Mouse (Mus musculus): ENCODE data around the gene Prdm1. TPM values are rescaled to one million over a fixed set of nuclear protein-coding genes. Genes with fewer than 3 reads are reported as not detected.

The Prdm1 gene
- total RNA-seq (2017) = 1.7 and 1.8 TPM in 2 replicates

DNA sequence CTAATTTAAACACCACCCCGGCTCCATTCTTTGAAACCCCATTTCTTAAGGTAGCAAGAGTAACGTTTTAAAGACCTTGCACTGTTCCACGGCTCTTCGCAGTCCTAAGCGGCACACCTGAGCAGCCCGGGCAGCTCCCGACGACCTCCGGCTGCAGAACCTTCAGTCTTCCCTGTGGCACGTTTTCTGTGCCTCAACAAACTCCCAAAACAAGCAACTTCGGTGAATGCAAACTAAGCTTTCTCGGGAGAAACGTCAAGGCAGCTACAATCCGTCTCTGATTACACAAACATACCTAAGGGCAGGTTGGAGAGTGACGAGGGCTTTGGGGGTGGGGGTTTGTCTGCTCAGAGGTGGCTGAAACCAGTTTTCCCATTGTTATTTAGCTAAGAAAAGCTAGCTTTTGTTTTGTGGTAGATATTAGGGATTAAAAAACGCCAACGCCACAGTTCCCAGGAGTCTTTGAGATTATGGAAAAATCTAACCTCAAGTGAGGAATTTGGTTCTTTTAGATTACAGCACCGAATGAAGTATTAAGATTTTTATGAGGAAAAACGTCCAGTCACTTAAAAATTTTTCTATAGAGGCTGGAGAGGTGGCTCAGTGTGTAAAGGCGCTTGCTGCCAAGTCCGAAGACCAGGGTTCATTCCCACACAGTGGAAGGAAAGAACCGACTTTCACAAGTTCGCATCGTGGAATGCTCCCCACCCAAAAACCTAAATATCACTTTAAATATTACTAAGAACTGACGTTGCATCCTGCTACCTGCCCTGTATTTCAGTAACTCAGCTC, at the start of gene Prdm1:
TSS of gene Prdm1 (minus strand) at position 211 of the 792 bp plus-strand sequence.
- no peak for ATAC-seq (ENCODE audit: extremely low read depth, insufficient number of reproducible peaks, low FRiP score, poor library complexity, severe bottlenecking)

DNA sequence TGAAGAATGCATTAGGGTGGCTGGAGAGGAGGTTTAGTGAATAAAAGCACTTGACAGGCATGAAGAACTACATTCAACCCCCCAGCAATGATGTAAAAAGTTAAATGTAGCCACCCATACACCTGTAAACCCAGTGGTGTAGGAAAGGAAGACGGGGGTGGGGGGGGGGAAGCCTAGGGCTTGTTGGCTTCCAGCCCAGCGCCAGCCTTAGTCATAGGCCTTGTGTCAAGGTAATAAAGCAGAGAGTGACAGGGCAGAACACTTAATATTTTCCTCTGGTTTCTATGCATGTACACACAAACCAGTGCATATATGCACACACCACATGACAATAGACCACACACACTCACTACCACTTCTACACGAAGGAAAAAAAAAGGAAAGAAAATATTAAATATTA, 37.7 kb upstream of the Prdm1 start:
- ATAC-seq (ENCODE audit: extremely low read depth, insufficient number of reproducible peaks, low FRiP score, poor library complexity, severe bottlenecking) = no peak

DNA sequence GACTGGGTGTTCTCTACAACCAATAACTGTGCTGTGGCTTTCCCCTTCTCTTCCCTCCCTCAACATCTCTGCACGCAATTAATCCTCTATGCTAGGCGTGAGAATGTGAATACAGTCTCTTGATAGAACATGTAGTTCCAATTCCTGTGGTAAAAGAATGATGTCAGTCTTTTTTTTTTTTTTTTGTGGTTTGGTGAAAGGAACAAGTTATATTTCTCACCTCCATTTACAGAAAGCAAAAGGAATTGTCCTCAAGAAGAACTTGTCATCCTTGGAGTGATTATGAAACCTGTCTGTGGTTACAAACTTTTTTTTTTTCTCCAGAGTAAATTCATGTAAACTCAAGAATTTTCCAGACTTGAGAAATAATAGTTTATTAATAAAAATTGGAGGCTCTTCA, 36.8 kb upstream of the Prdm1 start:
- ATAC-seq (ENCODE audit: extremely low read depth, insufficient number of reproducible peaks, low FRiP score, poor library complexity, severe bottlenecking) = no peak

DNA sequence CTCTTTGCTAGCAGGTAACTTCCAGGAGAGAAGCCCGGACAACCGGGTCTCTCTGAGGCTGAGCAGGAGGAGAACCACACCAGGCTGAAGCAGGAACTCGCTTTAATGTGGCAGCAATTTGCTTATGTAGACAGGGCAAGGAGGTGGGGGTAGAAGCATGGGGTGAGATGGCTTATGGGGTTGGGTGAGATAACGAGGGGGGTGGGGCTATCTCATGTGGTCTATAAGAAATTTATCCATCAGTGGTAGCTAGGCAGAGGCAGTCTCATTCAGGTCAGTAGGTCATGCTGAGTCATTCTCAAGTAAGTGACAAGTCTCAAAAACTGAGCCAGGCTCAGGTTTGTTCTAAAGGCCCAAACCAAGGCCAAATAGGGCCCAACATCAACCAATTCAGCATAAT, 28.5 kb upstream of the Prdm1 start:
- no peak for ATAC-seq (ENCODE audit: extremely low read depth, insufficient number of reproducible peaks, low FRiP score, poor library complexity, severe bottlenecking)

DNA sequence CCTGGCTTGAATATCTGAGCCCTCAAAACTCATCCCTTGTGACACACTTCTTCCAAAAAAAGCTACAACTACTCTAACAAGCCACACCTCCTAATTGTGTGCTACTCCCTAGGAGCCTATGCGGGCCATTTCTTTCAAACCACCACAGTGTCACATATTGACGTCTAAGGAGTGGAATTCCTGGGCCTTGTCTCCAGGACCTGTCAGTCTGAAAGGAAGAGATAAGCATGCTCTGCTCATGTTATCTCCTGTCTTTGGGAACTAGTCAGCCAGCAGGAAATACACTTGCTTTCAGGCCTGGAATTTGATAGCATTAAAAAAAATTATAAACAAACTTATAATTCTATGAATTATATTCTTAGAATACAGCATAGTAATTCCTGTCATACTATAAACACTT, 27.0 kb upstream of the Prdm1 start:
- ATAC-seq (ENCODE audit: extremely low read depth, insufficient number of reproducible peaks, low FRiP score, poor library complexity, severe bottlenecking) = no peak

DNA sequence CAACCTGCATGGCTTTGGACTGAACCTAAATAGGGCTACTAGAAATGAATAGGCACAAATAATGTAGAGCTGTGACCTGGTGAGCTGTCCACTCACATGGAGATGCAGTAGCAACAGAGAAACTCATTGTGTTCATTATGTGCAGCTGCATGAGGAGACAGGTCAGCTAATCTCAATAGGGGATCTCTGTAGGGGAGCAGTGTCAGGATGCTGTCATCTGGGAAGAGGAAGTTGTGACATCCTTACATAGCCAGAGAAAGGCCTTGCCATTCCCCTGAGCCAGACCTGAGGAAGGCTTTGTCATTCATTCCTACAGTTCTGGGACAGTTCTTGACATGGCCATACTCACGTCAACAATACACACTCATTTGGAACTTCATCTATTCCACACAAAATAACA, 25.3 kb upstream of the Prdm1 start:
- ATAC-seq (ENCODE audit: extremely low read depth, insufficient number of reproducible peaks, low FRiP score, poor library complexity, severe bottlenecking) = no peak

DNA sequence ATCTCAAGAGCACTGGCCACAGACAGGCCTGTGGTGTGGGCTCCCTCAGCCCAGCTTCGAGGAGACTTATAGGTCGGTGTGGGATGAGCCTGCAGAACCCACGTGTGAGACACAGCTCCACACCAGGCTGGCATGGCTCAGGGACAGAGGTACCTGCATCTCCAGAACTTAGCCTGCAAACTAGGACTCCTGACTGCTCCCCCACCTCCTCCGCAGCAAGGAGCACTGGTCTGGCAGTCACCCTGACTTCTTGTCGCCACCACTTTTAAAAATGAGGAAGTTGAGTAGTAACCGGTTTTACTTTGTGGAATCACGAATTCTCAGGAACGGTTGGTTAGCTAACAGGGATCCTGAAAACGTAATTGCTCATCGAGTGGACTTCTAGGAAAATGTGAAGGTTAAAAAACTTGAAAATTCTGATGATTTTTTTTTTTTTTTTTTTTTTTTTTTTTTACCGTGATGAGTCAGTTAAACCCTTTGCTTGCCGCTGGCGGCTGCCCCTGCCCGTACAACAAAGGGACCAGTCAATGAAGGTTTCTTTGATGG, 10.8 kb upstream of the Prdm1 start:
- ATAC-seq (ENCODE audit: extremely low read depth, insufficient number of reproducible peaks, low FRiP score, poor library complexity, severe bottlenecking) = peak; percentile 73

DNA sequence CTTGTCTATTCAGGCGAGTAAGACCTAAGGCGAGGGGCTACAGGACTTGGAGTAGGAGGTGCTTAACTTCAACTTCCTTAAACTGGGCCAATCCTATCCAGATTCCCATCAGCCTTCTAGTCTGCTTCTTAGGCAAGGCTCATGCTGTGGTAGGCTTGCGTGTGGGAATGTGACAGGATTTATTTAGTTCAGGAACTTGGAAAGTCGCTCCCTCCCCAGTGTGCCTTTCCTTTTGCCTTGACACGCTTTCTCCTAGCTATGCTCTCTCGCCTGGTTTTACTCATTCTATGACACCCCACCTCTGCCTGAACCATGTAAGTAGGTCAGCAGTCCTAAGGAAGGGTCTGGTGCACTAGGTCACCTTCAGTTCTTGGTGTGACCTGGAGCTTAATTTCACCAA, 9.8 kb upstream of the Prdm1 start:
- ATAC-seq (ENCODE audit: extremely low read depth, insufficient number of reproducible peaks, low FRiP score, poor library complexity, severe bottlenecking) = no peak

DNA sequence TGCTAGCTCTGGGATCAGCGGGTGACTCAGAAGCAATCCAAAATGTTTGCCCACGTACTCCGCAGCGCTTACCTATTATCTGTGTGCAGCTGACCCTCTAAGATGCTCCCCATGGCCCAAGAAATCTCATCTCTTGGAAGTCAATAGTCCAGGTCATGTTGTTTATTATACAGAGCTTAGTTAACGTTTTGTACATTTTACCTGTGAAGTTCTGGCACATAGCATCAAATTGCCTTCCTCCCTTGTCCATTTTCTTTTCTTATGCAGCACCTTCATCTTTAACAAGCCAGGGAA, 1.7 kb upstream of the Prdm1 start:
- ATAC-seq (ENCODE audit: extremely low read depth, insufficient number of reproducible peaks, low FRiP score, poor library complexity, severe bottlenecking) = no peak

DNA sequence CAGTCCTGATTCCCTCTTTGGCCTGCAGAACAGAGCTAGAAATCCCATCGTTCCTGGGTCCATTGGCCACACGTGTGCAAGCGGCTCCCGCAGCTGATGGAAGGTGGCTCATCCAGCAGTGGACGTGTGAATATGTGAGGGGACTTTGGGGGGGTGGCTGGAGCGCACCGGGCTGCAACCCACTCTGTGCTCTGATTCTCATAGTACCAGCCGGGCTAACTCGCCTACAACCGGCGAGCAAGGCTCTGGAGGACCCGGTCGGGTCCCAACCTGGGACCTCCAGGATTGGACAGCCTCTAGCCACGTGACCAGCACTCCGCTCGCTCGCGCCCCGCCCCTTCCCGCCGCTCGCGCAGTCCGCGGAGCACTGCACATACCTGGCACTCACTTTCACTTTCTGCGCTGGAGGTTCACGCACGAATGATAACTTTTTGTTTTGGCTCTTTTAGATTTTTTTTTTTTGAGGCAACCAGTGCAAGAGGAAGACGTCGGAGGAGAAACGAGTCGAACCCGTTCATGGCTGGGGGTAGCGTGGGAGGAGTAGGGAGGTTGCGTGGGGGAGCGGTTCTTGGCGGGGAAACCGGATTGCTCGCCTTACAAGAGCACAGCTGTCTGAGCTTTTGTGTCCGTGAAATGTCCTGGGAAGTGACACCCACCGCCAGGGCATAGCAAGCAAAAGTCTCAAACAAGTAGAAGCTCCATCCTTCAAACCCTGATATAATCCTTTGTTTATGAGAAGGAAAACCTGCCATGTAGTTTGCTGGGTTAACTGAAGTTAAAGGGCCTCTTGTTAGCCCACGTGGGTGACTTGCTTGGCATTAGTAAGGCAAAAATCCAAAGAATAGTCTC, 1.1 kb upstream of the Prdm1 start:
- peak; percentile 91 for ATAC-seq (ENCODE audit: extremely low read depth, insufficient number of reproducible peaks, low FRiP score, poor library complexity, severe bottlenecking)

DNA sequence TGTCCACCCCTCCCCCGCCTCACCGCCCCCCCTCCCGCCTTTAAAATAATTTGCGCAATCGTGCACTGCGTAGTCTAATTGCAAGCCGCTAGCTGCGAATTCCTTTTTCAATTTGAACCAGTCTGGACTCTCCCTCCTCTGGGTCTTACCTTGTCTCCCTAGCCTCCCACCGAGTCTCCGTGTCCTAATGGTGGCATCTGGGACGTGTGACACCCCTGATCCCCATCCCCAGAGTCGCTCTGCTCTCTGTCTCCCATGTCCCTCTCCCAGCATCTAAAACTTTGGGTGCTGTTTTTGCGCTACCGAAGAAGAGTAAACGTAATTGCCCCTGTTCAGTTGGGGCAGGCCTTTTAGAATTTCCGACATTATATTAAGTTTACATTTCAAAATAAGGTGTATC, 650 bp downstream of the Prdm1 start:
- ATAC-seq (ENCODE audit: extremely low read depth, insufficient number of reproducible peaks, low FRiP score, poor library complexity, severe bottlenecking) = no peak

DNA sequence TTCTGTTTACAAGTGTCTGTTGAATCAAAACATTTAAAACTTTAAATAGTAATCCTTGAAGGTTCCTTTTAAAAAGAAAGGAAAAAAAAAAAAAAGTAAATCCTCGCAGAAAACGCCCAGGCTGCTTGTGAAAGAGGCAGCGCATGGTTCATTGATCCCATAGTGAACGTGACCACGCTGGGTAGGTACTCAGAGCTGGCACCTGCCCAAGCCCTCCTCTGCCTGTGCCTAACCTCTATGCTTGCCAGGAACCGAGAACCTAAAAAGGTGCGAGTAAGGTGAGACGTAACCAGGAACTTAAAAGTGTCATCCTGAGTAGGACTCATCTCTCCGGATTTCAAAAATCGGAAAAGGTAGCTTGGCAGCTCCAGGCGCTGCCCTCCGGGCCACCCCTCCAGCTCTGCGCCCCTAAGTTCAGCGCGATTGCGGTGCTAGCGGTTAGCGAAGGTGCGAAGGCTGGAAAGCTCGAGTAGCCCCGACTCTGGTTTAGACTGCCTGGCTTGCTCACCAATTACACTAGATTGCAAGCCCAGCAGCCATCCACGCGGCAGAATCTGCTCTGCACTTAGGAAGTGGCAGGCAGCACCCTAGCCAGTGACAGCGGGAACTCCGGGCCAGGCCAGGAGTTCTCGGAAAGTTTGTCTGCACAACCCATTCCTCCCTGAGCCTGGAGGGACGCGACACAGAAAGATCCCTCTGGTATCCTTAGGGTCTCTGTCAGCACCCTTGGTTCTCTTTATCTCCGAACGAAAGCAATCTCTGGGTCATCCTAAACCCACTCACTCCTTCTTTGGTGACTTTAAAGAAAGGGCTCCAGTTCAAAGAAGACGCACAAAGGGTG, 1.3 kb downstream of the Prdm1 start:
- peak; percentile 31; the same call in 1 of the 2 replicates for ATAC-seq (ENCODE audit: extremely low read depth, insufficient number of reproducible peaks, low FRiP score, poor library complexity, severe bottlenecking)

DNA sequence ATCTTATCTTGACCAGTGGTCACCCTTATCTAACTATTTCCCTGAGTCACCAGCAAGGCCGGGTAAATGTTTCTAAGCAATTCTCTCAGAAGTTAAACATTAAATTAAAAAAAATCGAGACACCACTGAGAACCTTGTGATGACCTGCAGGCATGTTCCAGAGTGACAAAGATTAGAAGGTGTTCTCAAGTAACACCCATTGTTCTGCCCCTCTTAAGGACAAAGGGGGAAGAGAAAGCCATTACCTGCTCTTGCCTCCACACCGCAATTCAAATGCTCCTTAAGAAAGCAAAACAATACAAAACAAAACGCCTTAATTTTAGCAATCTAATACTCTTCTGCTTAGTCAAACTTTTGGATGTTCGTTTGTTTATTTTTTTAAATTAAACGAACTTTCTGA, 8.1 kb downstream of the Prdm1 start:
- no peak for ATAC-seq (ENCODE audit: extremely low read depth, insufficient number of reproducible peaks, low FRiP score, poor library complexity, severe bottlenecking)

DNA sequence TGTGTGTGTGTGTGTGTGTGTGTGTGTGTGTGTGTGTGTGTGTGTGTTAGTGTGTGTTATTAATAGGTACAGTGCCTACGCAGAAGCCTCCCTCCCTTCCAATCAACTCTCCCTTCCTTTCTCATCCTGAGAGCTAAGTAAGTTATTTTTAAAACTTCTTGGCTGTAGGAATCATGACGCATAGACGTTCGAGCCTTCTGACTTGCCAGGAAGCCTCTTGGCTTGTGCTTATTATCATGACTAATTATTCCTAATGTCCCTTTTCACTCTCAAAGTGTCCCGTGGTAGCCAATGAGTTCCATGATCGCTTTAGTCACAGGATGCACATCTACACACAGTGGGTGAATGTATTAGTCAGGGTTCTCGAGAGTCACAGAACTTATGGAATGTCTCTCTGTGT, 9.7 kb downstream of the Prdm1 start:
- no peak for ATAC-seq (ENCODE audit: extremely low read depth, insufficient number of reproducible peaks, low FRiP score, poor library complexity, severe bottlenecking)

DNA sequence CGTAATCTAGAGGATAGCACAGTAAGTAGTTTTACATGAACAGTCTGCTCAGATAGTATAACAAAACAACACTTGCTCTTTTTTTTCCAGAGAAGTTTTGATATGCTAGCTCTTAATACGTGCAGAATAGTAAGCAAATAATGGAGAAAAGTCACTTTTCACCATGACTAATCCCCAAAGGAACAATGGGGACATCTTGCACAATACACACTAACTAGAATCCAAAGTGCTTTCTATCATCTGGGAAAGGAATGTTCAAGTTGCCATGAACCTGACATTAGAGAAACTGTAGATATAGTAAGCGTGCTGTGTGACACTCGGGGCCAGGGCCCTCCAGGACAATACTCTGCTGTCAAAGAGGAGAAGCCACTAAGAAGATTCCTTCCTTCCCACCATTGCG, 15.2 kb downstream of the Prdm1 start:
- no peak for ATAC-seq (ENCODE audit: extremely low read depth, insufficient number of reproducible peaks, low FRiP score, poor library complexity, severe bottlenecking)

DNA sequence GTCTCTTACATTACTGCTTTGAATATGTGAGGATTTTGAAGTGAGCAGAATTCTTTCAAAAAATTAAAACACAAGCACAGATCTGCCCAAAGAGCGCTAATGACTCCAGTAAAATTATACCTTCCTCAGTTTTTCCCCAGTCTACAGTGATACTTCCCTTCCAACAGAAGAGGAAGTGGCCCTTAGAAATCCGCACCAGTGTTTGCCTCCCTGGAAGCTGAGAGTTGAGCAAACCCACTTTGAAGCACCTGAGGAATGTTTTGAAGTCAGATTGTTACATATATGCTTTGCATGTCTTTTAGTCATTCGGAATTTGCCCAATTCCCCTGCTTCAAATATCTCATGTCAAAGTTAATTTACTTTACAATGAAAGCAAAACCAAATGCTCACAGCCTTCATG, 17.3 kb downstream of the Prdm1 start:
- no peak for ATAC-seq (ENCODE audit: extremely low read depth, insufficient number of reproducible peaks, low FRiP score, poor library complexity, severe bottlenecking)

DNA sequence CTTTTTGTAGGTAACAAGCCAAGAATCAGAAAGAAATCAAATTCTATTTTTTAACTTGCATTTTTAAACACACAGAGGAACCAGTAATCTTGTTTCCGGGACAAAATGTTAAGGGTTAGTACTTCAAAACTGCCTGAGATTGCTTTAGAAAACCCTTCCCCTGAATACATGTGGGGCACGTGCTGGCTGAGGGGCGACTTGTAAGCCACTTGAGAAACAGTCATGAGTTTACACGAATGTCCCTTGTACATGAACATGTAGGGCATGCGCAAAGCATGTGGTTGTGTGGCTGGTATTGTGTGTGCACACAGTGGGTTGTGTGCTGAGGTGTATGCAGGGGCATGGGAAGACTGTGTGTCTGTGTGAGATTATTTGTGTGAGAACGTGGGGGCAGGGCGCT, 19.7 kb downstream of the Prdm1 start:
- no peak for ATAC-seq (ENCODE audit: extremely low read depth, insufficient number of reproducible peaks, low FRiP score, poor library complexity, severe bottlenecking)

DNA sequence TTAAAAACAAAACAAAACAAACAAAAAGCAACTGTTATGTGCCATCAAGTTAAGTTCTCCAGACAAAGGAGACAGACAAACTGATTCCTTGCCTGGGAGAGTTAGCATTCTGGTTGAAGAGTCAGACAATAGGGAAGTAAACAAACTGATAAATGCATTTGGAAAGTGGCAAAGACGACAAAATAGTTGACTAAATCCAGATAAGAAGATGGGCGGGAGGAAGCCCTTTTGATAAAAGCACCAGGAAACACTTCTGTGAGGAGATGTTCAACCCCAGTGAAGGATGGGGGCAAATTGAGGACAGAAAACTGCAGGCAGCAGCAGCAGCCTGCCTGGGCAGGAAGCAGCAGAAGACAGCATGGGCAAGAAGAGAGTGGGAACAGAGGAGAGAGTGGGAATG, 20.3 kb downstream of the Prdm1 start:
- ATAC-seq (ENCODE audit: extremely low read depth, insufficient number of reproducible peaks, low FRiP score, poor library complexity, severe bottlenecking) = no peak

DNA sequence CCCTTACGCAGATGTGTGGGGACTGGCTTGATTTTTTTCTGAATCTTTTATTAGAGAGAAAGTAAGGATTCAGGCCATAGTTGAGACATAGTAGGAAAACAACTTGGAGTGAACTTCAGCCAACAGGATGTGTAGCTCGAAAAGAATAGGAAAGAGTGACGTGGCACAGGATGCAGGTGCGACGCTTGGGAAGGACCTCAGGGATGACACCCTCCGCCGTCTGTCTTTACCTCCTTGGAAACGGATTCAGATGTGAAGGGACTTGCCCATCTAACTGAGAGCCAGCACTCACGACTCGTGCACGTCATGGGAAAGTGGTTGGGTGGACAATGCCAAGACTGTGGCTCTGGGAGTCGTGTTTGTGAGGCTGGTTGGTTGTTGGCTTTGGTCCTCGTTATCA, 25.4 kb downstream of the Prdm1 start:
- no peak for ATAC-seq (ENCODE audit: extremely low read depth, insufficient number of reproducible peaks, low FRiP score, poor library complexity, severe bottlenecking)

Data from neutrophil, adult 5-6 weeks (primary cell).